ENCODE assay signal across 31 mouse cellular contexts in genomic region chr16:64048026-64048425, GRCm38 (mm10).
"Had no signal": no experiment of that assay in that cellular context is flagged by ENCODE, and none has a peak within 500 bp of the region (broad histone marks: within the 10 kb centered on the region; RNA-seq: fewer than 3 reads in every experiment).

No protein-coding gene starts in this region.

- H3K4me3 ChIP-seq: left cerebral cortex, adult 2 months; limb, embryonic 10.5 days; limb, embryonic 12.5 days; limb, embryonic 13.5 days; limb, embryonic 15.5 days; liver, embryonic 12.5 days; liver, embryonic 13.5 days; liver, embryonic 15.5 days; lung, embryonic 15.5 days; megakaryocyte, embryonic 14.5 days; midbrain, embryonic 12.5 days; midbrain, embryonic 13.5 days; midbrain, embryonic 15.5 days; myocyte; neural tube, embryonic 12.5 days had no signal

- H3K27ac ChIP-seq: left cerebral cortex, adult 2 months; limb, embryonic 10.5 days; limb, embryonic 12.5 days; limb, embryonic 13.5 days; limb, embryonic 15.5 days; liver, embryonic 12.5 days; liver, embryonic 13.5 days; liver, embryonic 14.5 days; liver, embryonic 15.5 days; lung, embryonic 15.5 days; macrophage; midbrain, embryonic 12.5 days; midbrain, embryonic 13.5 days; midbrain, embryonic 15.5 days; neural tube, embryonic 12.5 days had no signal

- H3K27me3 ChIP-seq: limb, embryonic 12.5 days; limb, embryonic 13.5 days; limb, embryonic 15.5 days; liver, embryonic 12.5 days; liver, embryonic 13.5 days; liver, embryonic 15.5 days; lung, embryonic 15.5 days; megakaryocyte, embryonic 14.5 days; midbrain, embryonic 12.5 days; midbrain, embryonic 13.5 days; midbrain, embryonic 15.5 days; neural tube, embryonic 12.5 days had no signal

- H3K9me3 ChIP-seq: limb, embryonic 10.5 days; limb, embryonic 12.5 days; limb, embryonic 13.5 days; limb, embryonic 15.5 days; liver, embryonic 12.5 days; liver, embryonic 15.5 days; lung, embryonic 15.5 days; midbrain, embryonic 12.5 days; midbrain, embryonic 13.5 days; midbrain, embryonic 15.5 days; neural tube, embryonic 12.5 days had no signal

- H3K9ac ChIP-seq: limb, embryonic 12.5 days; limb, embryonic 13.5 days; limb, embryonic 15.5 days; liver, embryonic 12.5 days; liver, embryonic 13.5 days; liver, embryonic 14.5 days; liver, embryonic 15.5 days; liver, postnatal 0 days; lung, embryonic 14.5 days; lung, embryonic 15.5 days; midbrain, embryonic 12.5 days; midbrain, embryonic 13.5 days; midbrain, embryonic 15.5 days; neural tube, embryonic 12.5 days had no signal

- ATAC-seq: liver, embryonic 12.5 days; liver, postnatal 0 days; lung, postnatal 0 days; midbrain, embryonic 13.5 days; midbrain, embryonic 15.5 days; midbrain, embryonic 16.5 days had no signal

- H3K4me1 ChIP-seq: limb, embryonic 10.5 days; limb, embryonic 12.5 days; limb, embryonic 13.5 days; limb, embryonic 15.5 days; liver, embryonic 12.5 days; liver, embryonic 13.5 days; liver, embryonic 15.5 days; lung, embryonic 15.5 days; megakaryocyte, embryonic 14.5 days; midbrain, embryonic 12.5 days; midbrain, embryonic 13.5 days; midbrain, embryonic 15.5 days; neural tube, embryonic 12.5 days had no signal

- H3K36me3 ChIP-seq: limb, embryonic 10.5 days; limb, embryonic 12.5 days; limb, embryonic 13.5 days; limb, embryonic 15.5 days; liver, embryonic 12.5 days; liver, embryonic 13.5 days; liver, embryonic 15.5 days; lung, embryonic 15.5 days; midbrain, embryonic 12.5 days; midbrain, embryonic 13.5 days; midbrain, embryonic 15.5 days; neural tube, embryonic 12.5 days had no signal

- DNase-seq: left cerebral cortex, postnatal 4 days; liver; liver, embryonic 13.5 days; liver, postnatal 0 days; lung, adult 18-20 months; lung, adult 2 months; lung, embryonic 14.5 days; lung, postnatal 10 days; lung, postnatal 14 days; lung, postnatal 36 days; lung, postnatal 4 days; midbrain, embryonic 14.5 days had no signal

- H3K4me2 ChIP-seq: limb, embryonic 12.5 days; limb, embryonic 13.5 days; limb, embryonic 15.5 days; liver, embryonic 11.5 days; liver, embryonic 12.5 days; liver, embryonic 13.5 days; liver, embryonic 15.5 days; lung, embryonic 14.5 days; lung, embryonic 15.5 days; midbrain, embryonic 12.5 days; midbrain, embryonic 13.5 days; midbrain, embryonic 15.5 days; neural tube, embryonic 12.5 days had no signal
